Mouse (Mus musculus) cerebellum, adult 8-10 months (tissue): ENCODE results near the gene Phf2.

ENCODE experiments used
- DNase-seq: peaks from one replicate; pipeline ENCODE4 v3.0.0; 2022

The Phf2 gene

DNA sequence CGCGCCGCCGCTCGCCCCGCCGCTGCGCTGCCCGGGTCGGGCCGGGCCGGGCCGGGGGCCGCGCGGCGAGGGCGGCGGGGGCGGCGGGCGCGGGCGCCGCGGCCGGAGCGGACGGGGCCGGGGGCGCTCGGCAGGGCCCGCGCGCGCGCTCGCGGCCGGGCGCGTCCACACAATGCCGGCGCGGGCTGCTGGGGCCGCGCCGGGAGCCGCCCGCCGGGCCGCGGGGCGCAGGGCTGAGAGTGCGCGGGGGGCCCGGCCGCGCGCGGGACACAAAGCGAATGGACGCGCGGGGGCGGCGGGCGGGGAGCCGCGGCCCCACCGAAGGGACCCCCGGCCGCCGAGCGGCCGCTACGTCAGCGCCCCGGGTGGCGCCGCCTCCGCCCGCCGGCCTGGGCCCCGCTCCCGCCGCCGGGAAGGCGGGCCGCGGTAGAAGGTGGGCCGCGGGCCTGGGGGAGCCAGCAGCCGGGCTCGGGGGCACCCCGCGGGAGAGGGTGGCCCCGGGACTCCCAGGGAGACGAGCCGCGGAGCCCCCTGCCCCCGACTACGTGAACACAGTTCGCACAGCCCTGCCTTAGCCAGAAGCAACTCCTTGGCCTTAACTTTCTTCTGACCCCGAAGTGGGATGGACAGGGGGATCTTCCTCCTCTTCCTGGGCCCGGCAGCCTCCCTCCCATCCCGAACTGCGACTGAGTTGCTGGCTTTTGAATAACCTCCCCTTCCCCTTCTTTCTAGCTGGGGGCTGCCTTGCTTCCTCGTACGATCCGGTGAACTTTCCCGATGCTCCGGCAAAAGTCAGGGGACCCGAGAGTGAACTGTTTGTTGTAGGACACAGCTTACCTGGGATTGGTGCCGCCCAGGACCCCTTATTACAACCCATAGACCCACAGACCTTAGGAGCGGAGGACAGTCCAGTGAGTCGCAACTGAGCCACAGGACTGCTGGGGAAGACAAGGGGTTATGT is at the start of gene Phf2:
Gene Phf2 (minus strand): TSS at position 349 of the 961 bp plus-strand sequence.
- DNase-seq = peak; percentile 44

DNA sequence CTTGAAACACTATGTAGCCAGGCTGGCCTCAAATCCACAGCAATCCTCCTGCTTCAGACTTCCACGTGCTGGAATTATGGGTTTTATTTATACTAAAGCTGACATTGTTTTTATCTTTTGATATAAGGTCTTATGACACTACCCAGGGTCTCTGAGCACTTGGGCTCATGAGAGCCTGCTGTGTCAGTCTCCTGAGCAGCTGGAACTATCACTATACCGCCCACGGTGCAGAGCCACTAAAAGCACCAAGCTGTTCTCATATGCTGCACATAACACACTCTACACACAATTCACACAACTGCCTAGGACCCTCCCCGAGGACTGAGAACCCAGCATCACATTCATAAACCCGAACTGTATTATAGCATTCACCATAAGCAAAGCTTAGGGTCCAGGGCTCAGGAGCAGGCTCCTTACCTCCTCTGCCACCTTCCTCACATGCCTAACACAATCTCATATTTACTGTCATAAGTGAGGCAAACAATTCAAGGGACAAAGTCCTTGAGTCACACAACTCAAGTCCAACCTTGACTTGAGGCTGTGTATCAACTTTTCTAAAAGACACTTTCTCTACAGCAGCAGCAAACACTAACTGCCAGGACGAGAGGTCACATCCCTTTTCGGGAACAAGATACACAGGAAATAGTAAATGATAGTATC is 49.0 kb upstream of the Phf2 start:
- DNase-seq = no peak

DNA sequence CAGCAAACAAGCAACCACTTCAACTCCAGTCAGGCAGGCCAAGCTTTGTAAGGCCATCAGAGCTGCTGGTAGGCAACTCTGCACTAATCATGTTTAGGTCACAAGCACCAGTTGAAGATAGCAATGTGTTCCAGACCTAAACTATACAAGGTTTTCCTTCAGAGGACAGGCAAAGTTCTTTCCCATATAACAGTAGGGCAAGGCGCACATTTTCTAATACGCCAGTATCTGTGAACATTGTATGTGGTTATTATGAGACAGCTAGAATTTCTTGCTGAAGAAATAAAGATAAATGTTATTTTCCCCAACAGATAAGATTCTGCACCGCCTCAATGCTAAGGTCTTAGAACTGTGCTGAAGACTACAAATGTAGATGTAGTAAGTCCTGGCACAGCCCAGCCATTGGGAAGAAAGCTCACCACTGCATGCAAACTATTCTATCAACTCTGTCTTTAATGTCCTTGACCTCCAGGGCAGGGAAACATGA is 46.2 kb upstream of the Phf2 start:
- no peak for DNase-seq

DNA sequence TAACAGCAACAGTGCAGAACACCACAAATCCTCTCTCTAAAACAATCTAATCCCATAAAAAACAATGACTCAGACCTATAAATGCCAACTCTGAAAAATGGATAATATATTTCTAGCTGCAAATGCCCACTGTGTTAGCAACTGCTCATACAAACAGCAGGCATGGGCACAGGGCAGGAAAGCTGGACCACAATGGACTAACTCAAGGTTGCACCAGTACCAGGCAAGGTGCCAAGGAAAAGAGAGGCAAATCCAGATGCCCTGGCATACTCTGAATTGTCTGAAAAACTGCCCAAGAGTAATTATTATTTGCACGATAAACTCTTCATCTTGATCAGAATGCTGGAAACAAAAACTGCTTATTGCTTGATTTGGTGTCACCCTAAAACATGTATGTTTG is 42.8 kb upstream of the Phf2 start:
- DNase-seq = no peak

DNA sequence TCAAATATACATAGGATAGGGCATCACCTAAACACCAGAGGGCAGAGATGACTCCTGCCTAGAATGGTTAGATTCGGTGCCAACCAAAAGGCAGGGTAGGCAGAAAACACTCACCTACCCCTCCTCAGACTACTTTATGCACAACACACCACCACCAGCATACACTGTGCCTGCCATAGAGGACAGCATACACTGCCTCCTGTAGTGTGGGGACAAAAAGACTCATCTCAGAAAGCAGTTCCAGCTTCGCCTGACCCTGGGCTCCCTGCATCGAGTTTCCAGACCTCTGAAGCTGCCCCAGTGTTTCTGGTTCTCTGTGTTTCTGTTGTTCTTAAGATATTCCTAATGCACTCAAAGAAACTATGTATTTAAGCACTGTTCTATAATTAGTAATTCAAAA is 42.2 kb upstream of the Phf2 start:
- no peak for DNase-seq

DNA sequence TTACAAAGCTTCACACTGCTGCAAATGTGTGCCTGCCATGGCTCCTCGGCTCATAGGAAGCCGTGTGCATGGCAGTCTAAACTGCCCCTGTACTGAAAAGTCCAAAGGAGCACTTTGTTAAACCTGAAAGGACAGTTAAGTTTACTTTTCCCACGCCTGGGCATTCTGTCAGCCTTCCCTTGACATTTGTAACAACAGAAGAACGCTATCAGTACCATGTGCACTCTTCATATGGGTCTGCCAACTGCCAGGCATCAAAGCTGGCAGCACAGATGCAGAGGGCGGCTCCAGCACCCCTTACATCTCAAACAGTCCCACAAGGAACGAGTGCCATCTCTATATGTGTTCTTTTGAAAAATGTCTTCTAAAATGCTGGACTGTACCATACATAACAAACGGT is 40.5 kb upstream of the Phf2 start:
- no peak for DNase-seq

DNA sequence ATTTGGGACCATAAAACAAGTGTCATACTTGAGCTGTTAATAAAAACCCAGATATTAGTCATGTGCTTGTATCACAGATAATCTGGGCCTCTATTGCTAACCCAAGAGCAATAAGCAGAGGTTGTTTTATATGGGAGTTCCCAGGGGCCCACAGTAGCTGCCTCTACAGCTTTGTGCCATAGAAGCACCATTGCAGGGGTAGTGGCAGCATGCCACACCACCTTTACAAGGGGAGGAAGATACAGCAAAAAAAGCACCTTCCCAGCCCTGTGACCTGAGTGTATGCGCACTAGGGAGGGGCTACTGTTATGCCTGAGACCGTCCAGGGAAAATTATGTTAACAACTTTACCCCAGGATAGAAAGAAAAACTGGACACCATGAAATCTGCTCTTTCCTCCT is 34.5 kb upstream of the Phf2 start:
- no peak for DNase-seq

DNA sequence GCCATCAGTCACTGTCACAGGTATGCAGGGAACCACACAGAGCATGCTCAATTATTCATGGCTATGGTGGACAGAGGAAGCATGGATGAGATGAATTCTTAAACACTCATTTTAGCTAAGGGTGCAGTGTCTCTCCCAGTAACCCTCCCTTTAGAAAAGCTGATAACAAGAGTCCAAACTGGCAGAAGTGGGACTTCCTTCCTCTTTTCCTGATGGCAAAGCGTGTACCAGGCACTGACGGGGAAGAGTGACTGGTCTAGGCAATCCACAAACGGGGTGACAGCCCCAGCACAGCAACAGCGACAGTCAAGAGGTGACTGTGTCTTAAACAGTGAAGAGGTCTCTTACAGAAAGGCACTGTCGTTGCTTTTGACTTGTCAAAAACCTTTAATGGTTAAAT is 24.5 kb upstream of the Phf2 start:
- DNase-seq = no peak

DNA sequence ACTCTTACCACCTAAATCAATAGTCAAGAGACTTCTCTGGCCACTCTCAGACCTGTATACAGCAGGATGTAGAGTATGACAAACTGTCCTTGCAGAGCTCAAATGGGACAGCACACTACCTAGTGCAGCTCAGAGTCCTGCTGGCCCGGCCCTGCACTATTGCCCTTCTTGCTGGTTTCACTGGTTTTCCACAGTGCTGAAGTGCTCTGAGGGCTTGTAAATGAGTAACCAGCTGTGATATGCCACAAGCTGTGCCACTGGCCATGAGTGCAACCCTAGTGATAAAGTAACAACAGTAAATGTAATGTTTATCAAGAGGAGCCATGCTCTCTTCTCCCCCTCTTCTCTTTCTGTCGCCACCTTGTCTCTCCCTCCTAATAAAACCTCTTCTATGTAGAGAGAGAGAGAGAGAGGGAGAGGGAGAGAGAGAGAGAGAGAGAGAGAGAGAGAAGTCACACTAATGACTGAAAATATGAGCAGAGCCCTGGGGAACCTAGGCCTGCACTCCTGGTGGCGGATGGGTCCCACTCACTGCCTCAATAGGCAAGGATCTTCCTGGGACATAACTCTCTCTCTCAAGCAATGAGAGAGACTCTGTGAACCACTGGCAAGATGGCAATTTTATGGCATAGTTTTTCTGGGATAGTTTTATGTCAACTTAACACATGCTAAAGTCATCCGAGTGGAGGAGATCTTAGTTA is 19.5 kb upstream of the Phf2 start:
- no peak for DNase-seq

DNA sequence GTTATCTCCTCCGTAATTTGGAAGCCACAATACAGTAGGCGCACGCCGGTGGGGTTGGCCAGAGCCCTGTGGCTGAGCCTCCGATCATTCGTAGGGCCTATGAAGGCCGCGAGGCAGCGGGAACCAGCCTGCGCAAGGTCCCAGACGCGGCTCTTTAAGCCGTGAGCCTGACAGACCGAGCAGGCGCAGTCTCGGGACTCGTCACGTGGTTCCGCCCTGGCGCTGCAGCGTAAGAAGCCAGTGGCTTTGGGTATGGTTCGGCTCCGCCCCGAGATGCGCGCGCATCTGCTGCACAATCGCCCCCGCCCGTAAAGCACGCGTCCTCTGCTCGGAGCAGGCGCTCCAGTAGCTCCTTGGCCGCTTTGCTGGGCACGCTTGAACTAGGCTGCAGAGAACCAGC is 7.6 kb upstream of the Phf2 start:
- peak; percentile 98 for DNase-seq

DNA sequence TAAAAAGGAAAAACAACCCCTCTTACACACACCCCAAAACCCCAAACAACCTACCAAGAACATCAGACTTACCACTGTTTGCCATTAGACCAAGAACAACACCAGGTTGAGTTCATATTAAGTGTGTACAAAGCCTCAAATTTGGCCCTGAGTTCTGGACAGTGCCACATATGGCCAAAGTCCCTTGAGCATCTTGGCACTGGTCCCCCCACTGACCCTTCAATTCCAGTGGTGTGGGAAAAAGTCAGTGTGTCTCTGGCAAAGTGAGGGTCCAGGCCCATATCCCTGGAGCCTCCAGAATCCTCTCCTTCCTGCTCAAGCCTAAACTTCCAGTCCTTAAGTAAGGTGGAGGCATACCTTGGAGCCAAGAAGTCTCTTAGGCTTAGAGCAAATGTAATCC is 6.9 kb upstream of the Phf2 start:
- no peak for DNase-seq

DNA sequence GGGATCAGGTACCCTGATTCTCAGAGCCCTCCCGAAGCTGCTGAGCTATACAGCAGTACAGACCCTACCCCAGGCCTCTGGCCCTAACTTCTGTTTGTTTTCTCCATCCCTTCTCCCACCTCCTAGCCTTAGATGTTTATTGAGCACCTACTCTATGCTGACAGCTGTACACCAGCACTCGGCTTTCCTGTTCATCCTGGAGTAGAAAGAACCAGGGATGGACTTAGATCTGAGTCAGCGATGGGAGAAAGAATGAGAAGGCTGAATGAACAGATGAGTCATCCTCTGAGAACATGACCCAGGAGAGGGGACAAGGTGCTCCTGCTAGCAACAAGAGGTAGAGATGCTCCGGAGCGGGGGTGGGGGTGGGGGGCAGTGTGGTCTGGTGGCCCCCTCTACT is 1.8 kb upstream of the Phf2 start:
- DNase-seq = no peak

DNA sequence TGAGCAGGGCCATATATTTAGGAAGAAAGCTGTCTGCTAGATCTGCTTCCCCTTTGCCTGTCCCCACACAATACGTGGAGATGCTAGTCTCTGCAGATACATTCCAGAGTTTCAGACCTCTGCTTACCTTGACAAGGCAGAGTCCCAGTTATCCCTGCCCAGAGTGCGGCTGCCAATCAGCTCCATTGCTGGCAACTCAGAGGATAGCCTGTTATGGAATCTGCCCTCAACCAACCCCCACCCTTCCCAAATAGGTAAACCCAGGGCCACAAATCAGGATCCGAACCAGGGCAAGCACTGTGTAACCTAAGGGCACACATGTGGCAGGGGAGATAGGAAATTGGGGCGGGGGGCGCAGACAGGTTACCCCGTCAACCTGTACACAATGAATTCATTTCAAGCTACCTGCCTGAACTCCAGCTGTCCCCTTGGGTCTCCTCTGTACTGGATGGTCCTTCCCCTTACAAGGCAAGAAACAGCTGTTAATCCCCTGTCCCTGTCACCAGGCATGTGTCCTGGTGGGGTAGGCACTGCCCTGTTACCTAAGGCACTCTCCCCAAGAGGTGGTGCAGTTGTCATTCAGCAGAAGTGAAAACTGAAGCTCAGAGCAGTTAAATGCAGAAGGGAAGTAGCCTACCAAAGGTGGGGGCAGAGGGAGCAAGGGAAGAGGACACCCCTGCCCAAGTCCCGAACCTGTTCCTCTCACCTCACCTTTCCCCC is 1.1 kb upstream of the Phf2 start:
- DNase-seq = peak; percentile 37

DNA sequence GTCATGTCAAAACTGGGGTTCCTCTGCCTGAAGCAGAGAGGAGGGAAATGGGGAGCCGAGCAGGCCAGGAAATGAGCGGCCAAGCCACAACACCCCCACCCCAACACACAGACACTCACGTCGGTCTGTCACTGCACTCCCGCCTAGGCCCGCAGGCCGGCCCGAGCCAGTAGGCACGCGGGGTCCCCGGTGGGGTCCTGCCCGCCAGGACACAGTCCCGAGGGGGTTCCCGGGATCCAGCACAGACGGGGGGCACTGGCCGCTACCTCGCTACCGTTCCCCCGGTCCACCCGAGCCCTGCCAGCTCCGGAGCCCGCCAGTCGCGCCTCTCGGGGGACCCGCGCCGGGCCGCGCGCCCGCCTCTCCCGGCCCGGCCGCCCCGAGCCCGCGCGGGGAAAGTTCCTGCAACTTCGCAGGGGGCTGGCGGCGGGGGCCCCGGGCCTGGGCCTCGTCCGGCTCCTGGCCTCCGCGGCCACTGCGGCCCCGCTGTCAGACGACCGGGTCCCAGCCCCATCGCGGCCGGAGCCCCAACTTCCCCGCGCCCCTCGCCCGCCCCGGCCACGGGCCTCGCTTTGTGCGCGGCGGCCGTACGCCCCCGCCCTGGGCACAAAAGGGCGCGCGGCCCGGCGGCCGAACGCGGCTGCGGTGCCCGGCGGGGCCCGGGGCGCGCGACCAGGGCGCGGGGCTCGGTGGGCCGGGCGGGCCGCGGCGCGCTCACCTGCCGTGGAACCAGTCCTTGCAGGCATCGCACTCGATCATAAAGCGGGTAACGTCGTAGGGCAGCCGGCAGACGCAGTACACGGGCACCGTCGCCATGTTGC is 759 bp downstream of the Phf2 start:
- DNase-seq = peak; percentile 53

DNA sequence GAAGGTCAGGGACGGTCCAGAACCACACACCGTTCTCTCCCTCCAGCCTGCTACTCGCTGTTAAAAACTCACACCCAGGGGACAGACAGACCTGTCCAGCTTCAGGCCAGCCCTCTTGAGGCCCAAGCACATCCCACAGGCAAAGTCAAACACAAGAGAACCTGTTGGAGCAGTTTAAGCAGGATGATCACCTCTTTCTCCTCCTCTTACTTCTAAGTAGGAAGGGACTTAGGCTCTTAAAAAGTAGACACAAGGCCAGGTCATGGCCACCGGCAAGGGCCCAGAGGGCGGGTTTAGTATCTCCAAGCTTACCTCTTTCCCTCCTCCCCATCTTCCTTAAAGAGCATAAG is 1.3 kb downstream of the Phf2 start:
- DNase-seq = no peak

DNA sequence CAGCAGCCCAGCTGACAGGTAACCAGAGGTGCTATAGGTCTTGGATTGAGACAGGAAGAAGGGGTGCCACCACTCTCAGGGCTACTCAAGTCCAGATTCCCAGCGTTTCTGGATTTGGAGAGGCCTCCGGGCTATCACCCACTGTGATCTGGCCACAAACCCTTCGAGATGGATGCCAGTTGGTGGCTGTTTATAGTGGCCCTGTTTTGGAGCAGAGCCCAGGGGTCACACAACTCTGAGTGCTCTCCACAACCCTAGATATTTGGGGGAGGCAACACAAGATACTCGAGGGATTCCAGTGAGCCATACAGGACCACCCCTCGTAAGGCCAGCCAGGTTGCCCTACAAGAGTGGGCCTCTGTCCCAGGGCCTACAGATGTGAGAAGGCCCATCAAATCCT is 1.8 kb downstream of the Phf2 start:
- no peak for DNase-seq

DNA sequence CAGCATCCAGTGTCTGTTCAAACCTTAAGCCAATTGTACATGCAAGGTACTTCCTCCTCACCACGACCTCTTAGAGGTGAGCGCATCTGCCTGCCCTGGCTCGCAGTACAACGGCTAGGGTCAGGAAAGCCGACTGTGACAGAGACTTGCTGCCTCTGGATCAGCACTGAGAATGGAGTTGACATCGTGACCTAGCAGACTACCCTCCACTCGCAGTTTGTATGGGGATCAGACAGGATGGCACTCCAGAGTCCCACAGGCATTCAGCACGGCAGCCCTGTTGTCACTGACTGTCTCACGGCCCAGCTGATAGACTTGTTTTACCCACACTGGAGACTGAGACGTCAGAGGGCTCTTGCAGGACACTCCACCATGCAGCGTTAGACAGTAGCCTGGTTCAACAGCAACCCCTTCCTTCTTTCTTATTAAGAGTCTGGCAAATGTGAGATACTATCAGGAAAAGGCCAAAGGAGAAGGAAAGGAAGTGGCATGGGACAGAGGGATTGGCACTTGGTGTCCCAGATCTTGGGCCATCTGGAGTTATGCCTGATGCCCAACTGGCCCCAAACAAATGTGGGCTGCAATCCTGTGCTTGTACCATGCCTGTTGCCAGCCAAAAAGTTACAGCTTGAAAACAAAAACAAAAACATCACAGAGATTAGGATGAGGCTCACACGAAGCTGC is 6.1 kb downstream of the Phf2 start:
- DNase-seq = peak; percentile 55

DNA sequence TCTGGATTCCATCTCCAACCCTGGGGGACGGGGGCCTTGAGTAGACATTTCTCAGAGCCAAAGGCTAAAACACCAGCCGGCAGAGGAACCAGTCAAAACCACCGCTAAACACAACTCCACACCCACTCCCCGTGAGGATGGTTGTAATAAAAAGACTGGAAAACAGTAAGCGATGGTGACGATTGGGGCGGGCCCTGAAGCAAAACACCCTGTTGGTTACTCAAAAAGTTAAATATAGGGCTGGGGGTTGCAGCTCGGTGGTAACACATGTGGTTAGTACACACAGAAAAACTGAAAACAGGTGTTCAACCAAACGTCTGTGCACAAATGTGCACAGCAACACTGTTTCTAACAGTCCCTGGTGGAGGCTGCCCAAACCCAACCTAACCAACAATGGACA is 7.4 kb downstream of the Phf2 start:
- no peak for DNase-seq

DNA sequence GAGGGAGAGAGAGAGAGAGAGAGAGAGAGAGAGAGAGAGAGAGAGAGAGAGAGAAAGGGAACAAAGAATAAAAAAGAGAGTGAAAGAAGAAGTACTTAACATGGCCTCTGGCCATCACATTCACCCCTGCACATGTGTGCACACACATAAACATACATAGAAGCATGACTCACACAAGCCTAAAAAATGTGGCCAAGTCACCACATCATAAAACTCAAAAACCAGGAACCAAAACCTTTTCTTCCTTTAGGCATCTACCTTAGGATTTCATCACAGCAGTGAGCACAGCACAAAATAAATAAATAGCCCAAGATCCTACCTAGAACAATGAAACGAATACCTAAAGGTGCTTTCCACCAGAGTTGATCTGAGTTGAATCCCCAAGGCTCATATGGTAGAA is 9.0 kb downstream of the Phf2 start:
- no peak for DNase-seq

DNA sequence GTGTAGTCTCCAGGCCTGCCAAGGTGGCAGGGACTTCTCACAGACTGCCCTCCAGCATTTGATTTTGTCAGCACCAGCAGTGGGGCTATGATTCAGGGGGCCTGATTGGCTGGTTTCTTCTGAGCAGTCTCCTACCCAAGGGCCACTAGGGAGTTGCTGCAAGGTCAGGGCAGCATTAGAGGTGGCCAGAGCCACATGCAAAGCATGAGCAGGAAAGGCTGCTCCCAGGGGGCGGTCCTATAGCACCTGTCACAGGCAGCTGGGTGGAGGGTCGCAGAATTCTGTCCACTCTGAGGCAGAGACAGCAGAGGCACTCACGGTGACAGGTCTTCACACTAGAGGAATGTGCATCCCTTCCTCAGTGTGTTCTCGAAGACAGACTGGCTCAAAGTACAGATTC is 12.1 kb downstream of the Phf2 start:
- DNase-seq = no peak

DNA sequence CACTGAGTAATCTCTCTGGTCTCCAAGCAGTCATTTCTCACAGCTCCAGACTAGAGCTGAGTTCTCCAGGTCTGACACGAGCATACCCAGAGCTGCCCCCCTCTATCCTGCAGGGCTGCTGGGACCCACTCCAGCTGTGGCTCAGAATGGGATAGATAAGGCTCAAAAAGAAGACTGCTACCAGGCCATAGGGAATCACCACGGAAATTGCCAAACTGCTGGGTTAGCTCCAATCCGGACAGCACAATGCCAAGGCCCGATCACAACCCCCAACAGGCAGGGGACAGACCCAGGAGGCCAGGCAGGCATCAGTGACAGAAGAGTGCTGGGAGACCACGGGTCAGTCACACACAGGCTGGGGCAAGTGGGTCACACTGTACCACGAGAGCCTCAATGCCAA is 12.9 kb downstream of the Phf2 start:
- DNase-seq = no peak
